Mouse (Mus musculus) myocyte (in vitro differentiated cells): ENCODE measurements around the gene Arl14.

Experiments used
- MAX ChIP-seq: IDR thresholded peaks from one replicate; pipeline ENCODE4 v1.6.1; 2011; ENCODE audit warnings: low read depth, mild to moderate bottlenecking, control low read depth
- POLR2A ChIP-seq: IDR thresholded peaks from one replicate; pipeline ENCODE4 v1.6.1; 2011; ENCODE audit warnings: low read depth, mild to moderate bottlenecking, control low read depth, moderate library complexity; ENCODE audit not compliant: insufficient read length
- TCF12 ChIP-seq: IDR thresholded peaks from one replicate; pipeline ENCODE4 v1.6.1; 2011; ENCODE audit warnings: mild to moderate bottlenecking, control low read depth; ENCODE audit not compliant: poor library complexity, insufficient read depth, severe bottlenecking

DNA sequence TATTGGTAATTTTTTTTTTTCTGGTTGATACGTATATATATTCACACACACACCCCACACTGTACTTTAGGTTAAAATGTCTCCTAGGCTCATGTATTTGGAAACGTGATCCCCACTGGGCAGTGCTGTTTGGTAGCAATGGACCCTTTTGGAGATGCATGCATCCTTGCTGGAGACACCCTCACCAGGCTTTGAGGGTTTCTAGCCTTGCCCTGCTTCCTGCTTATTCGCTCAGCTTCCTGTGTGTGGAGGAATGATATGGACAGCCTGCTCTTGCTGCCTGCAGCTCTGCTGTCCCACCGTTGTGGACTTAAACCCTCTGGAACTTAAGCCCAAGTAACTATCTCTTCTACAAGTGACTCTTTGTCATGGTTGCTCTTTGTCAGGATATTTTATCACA lies 19.3 kb upstream of the Arl14 start:
- TF ChIP-seq TCF12 (no peak), POLR2A (no peak), MAX (no peak)
